Mouse (Mus musculus) forebrain, postnatal 0 days (tissue): ENCODE data around the gene Olfr1387. TPM values are rescaled to one million over a fixed set of nuclear protein-coding genes. Genes with fewer than 3 reads are reported as not detected.
A peak's percentile ranks its signal among the peaks of the same experiment; 100 is the strongest.
"Not testable (repeated sequence)": the region's sequence is repeated elsewhere in the genome, so short reads cannot be mapped to it uniquely, and the experiment has no call there.

ENCODE experiments used
- ATAC-seq: fragments of 200-750 bp; cut with Nextera tagmentation; 2 replicates; pipeline ENCODE4 v1.8.0; 2017; ENCODE audit warnings: mild to moderate bottlenecking, moderate library complexity
- DNase-seq: peaks from one replicate; pipeline ENCODE4 v3.0.0-alpha.2; 2015
- H3K27ac ChIP-seq: fragments of 300-500 bp; sonication (generic); 2 replicates; pipeline ENCODE4 v1.5.1; 2014; ENCODE audit warnings: low read depth, mild to moderate bottlenecking, antibody characterized with exemption, low read length, moderate library complexity, mixed read lengths
- H3K27me3 ChIP-seq: fragments of 300-500 bp; sonication (generic); 2 replicates; pipeline ENCODE4 v1.6.1; 2014; ENCODE audit warnings: mild to moderate bottlenecking, low read length, mixed read lengths; ENCODE audit not compliant: insufficient read depth
- H3K36me3 ChIP-seq: fragments of 300-500 bp; sonication (generic); 2 replicates; pipeline ENCODE4 v1.6.1; 2014; ENCODE audit warnings: mild to moderate bottlenecking, moderate library complexity; ENCODE audit not compliant: insufficient read depth
- H3K4me1 ChIP-seq: fragments of 300-500 bp; sonication (generic); 2 replicates; pipeline ENCODE4 v1.6.1; 2014; ENCODE audit warnings: antibody characterized with exemption; ENCODE audit not compliant: insufficient read depth
- H3K4me2 ChIP-seq: fragments of 300-500 bp; sonication (generic); 2 replicates; pipeline ENCODE4 v1.6.1; 2014; ENCODE audit warnings: low read depth, mild to moderate bottlenecking, moderate library complexity
- H3K4me3 ChIP-seq: fragments of 300-500 bp; sonication (generic); 2 replicates; pipeline ENCODE4 v1.5.1; 2014; ENCODE audit warnings: low read depth, low read length, mixed read lengths
- H3K9ac ChIP-seq: fragments of 300-500 bp; sonication (generic); 2 replicates; pipeline ENCODE4 v1.6.1; 2014; ENCODE audit warnings: mild to moderate bottlenecking
- H3K9me3 ChIP-seq: fragments of 300-500 bp; sonication (generic); 2 replicates; pipeline ENCODE4 v1.6.1; 2016; ENCODE audit warnings: low read length
- CTCF ChIP-seq: sonication (generic); IDR thresholded peaks from 2 replicates; pipeline ENCODE4 v1.5.1; 2016; ENCODE audit warnings: antibody characterized with exemption, control low read depth, low read depth
- WGBS: fragments of 180-500 bp; shearing (Covaris S2); extraction: QIAGEN DNeasy Blood & Tissue Kit; methylation state at CpG from one replicate; pipeline ENCODE4 v1.1.7; 2014; 5-methylcytosine and 5-hydroxymethylcytosine counted together
- polyA plus RNA-seq: library from polyadenylated mRNA; unstranded; fragments of >200 nt; fragmentation: Nextera tagmentation; extraction: Ambion mirVana; gene quantifications from 2 replicates; pipeline ENCODE4 v1.2.1, GENCODE M21; 2015
- total RNA-seq: library from RNA; depleted of rRNA; stranded (reverse); fragments of >200 nt; gene quantifications from 2 replicates; pipeline ENCODE4 v1.2.3, GENCODE M21; 2014; rRNA removed

The Olfr1387 gene
- not detected in 2 replicates for total RNA-seq
- not detected in 2 replicates for polyA plus RNA-seq

- H3K4me1 ChIP-seq: no peaks in the 10 kb centered on the region
- H3K9me3 ChIP-seq: no peaks in the 10 kb centered on the region
- no peak within 1 kb of the TSS for H3K4me2 ChIP-seq
- H3K27ac ChIP-seq: no peak within 1 kb of the TSS
- no peaks in the 10 kb centered on the region for H3K36me3 ChIP-seq
- whole genome bisulfite sequencing: 85% methylated on average over 1 of the region's 1 CpGs
- no peak for TF ChIP-seq CTCF
- no peak within 1 kb of the TSS for H3K4me3 ChIP-seq
- ATAC-seq (no peak), DNase-seq (no peak)
- no peak within 1 kb of the TSS for H3K9ac ChIP-seq
- no peaks in the 10 kb centered on the region for H3K27me3 ChIP-seq
Measured at GRCm38 (mm10) chr11:49455043-49455442, at the start of gene Olfr1387. Gene Olfr1387 (plus strand): TSS chr11:49455343.

- Histone ChIP-seq H3K27ac (no peak overlapping the region), H3K27me3 (no peaks in the 10 kb centered on the region), H3K36me3 (no peaks in the 10 kb centered on the region), H3K4me3 (no peak overlapping the region), H3K4me2 (no peak overlapping the region), H3K9me3 (no peaks in the 10 kb centered on the region), H3K9ac (no peak overlapping the region), H3K4me1 (no peaks in the 10 kb centered on the region)
- TF ChIP-seq CTCF: no peak
- DNase-seq: no peak
- 83% methylated on average over 3 of the region's 3 CpGs for WGBS
- ATAC-seq: no peak
Measured at GRCm38 (mm10) chr11:49406784-49407183, 48.4 kb upstream of the Olfr1387 start.

- WGBS: 29% methylated on average over 1 of the region's 1 CpGs
- no peak overlapping the region for H3K4me3 ChIP-seq
- no peak overlapping the region for H3K4me2 ChIP-seq
- H3K4me1 ChIP-seq: no peaks in the 10 kb centered on the region
- no peak overlapping the region for H3K27ac ChIP-seq
- no peaks in the 10 kb centered on the region for H3K27me3 ChIP-seq
- H3K36me3 ChIP-seq: no peaks in the 10 kb centered on the region
- ATAC-seq (no peak), DNase-seq (no peak)
- H3K9ac ChIP-seq: no peak overlapping the region
- H3K9me3 ChIP-seq: no peaks in the 10 kb centered on the region
- peak; percentile 27 for TF ChIP-seq CTCF
Measured at GRCm38 (mm10) chr11:49410540-49410939, 44.6 kb upstream of the Olfr1387 start.

- Histone ChIP-seq H3K9me3 (no peaks in the 10 kb centered on the region), H3K27me3 (no peaks in the 10 kb centered on the region), H3K4me3 (no peak within 1 kb of the TSS), H3K27ac (no peak within 1 kb of the TSS), H3K36me3 (no peaks in the 10 kb centered on the region), H3K4me1 (no peaks in the 10 kb centered on the region), H3K4me2 (no peak within 1 kb of the TSS), H3K9ac (no peak within 1 kb of the TSS)
- 86% methylated on average over 2 of the region's 2 CpGs for WGBS
- TF ChIP-seq CTCF: no peak
- DNase-seq (no peak), ATAC-seq (no peak)
Measured at GRCm38 (mm10) chr11:49422767-49423166, 32.4 kb upstream of the Olfr1387 start, which contains the start of gene Olfr1389. Gene Olfr1389 (plus strand): TSS chr11:49423067.

GRCm38 (mm10) chr11:49425257-49425927 lies 29.8 kb upstream of the Olfr1387 start:
- H3K4me3 ChIP-seq: no peak overlapping the region
- ATAC-seq (no peak), DNase-seq (no peak)
- no peaks in the 10 kb centered on the region for H3K9me3 ChIP-seq
- H3K4me2 ChIP-seq: no peak overlapping the region
- no peaks in the 10 kb centered on the region for H3K4me1 ChIP-seq
- H3K36me3 ChIP-seq: no peaks in the 10 kb centered on the region
- 73% methylated on average over 1 of the region's 1 CpGs for WGBS
- H3K27me3 ChIP-seq: no peaks in the 10 kb centered on the region
- H3K9ac ChIP-seq: no peak overlapping the region
- no peak for TF ChIP-seq CTCF
- H3K27ac ChIP-seq: no peak overlapping the region

GRCm38 (mm10) chr11:49429641-49430040 lies 25.5 kb upstream of the Olfr1387 start:
- DNase-seq: peak; percentile 18

GRCm38 (mm10) chr11:49436411-49436810 lies 18.7 kb upstream of the Olfr1387 start, which contains the start of gene Olfr1388:
Gene Olfr1388 (plus strand): TSS chr11:49436624.
- Histone ChIP-seq H3K9ac (no peak within 1 kb of the TSS), H3K4me1 (no peaks in the 10 kb centered on the region), H3K36me3 (no peaks in the 10 kb centered on the region), H3K9me3 (no peaks in the 10 kb centered on the region), H3K4me3 (no peak within 1 kb of the TSS), H3K27ac (no peak within 1 kb of the TSS), H3K4me2 (no peak within 1 kb of the TSS), H3K27me3 (no peaks in the 10 kb centered on the region)
- 36% methylated on average over 3 of the region's 3 CpGs for WGBS
- no peak for TF ChIP-seq CTCF
- DNase-seq (no peak), ATAC-seq (no peak)

More at GRCm38 (mm10) chr11:49429641-49430040, 25.5 kb upstream of the Olfr1387 start:
- no peak; the same call in 1 of the 2 replicates for ATAC-seq
- Histone ChIP-seq H3K9me3 (no peaks in the 10 kb centered on the region), H3K9ac (no peak overlapping the region), H3K27ac (no peak overlapping the region), H3K4me3 (no peak overlapping the region), H3K4me2 (no peak overlapping the region), H3K36me3 (no peaks in the 10 kb centered on the region), H3K4me1 (no peaks in the 10 kb centered on the region), H3K27me3 (no peaks in the 10 kb centered on the region)
- WGBS: 65% methylated on average over 2 of the region's 2 CpGs
- TF ChIP-seq CTCF: no peak

GRCm38 (mm10) chr11:49464746-49465145 lies 9.6 kb downstream of the Olfr1387 start, which contains the start of gene Olfr1386:
Gene Olfr1386 (plus strand): TSS chr11:49465046.
- H3K36me3 ChIP-seq, H3K27me3 ChIP-seq, H3K4me2 ChIP-seq, ATAC-seq, H3K27ac ChIP-seq, H3K9me3 ChIP-seq, H3K9ac ChIP-seq, DNase-seq, H3K4me3 ChIP-seq, H3K4me1 ChIP-seq: not testable (repeated sequence)
- 80% methylated on average over 2 of the region's 3 CpGs for WGBS
